Mouse (Mus musculus): ENCODE measurements around the gene Snx5. TPM values are rescaled to one million over a fixed set of nuclear protein-coding genes. Genes with fewer than 3 reads are reported as not detected.

Gene Snx5
- polyA plus RNA-seq (2014; fragmentation: Illumina TruSeq; extraction: RNeasy Lipid Tissue Mini Kit (QIAGEN cat#74804); ENCODE audit: low read depth, low replicate concordance), result 66.0 TPM

GRCm38 (mm10) chr2:144270507-144271420 is at the start of gene Snx5, which contains the start of gene Mgme1:
Gene Snx5, minus strand, starts transcription at chr2:144270906.
Gene Mgme1, plus strand, starts transcription at chr2:144270663.

Other genes starting within 250 kb of the Snx5 start
- not detected for gene Banf2, start 237.8 kb downstream of the Snx5 start, polyA plus RNA-seq (2014; fragmentation: Illumina TruSeq; extraction: RNeasy Lipid Tissue Mini Kit (QIAGEN cat#74804); ENCODE audit: low read depth, low replicate concordance)
- gene Mgme1, start 243 bp downstream of the Snx5 start, polyA plus RNA-seq (2014; fragmentation: Illumina TruSeq; extraction: RNeasy Lipid Tissue Mini Kit (QIAGEN cat#74804); ENCODE audit: low read depth, low replicate concordance), result 19.1 TPM
- not detected for gene Ovol2, start 61.2 kb upstream of the Snx5 start, polyA plus RNA-seq (2014; fragmentation: Illumina TruSeq; extraction: RNeasy Lipid Tissue Mini Kit (QIAGEN cat#74804); ENCODE audit: low read depth, low replicate concordance)
- 21.3 TPM for gene Kat14, start 98.1 kb upstream of the Snx5 start, polyA plus RNA-seq (2014; fragmentation: Illumina TruSeq; extraction: RNeasy Lipid Tissue Mini Kit (QIAGEN cat#74804); ENCODE audit: low read depth, low replicate concordance)
- not detected for gene Pet117, start 98.1 kb upstream of the Snx5 start, polyA plus RNA-seq (2014; fragmentation: Illumina TruSeq; extraction: RNeasy Lipid Tissue Mini Kit (QIAGEN cat#74804); ENCODE audit: low read depth, low replicate concordance)